Mouse (Mus musculus): Measurements from ENCODE around the gene Ccm2.

Gene Ccm2

GRCm38 (mm10) chr11:6529961-6530360, 16.7 kb upstream of the Ccm2 start:
- DNase-seq (ENCODE audit: low spot score in 2 of 2) = no peak

GRCm38 (mm10) chr11:6530746-6531145, 15.9 kb upstream of the Ccm2 start:
- DNase-seq (ENCODE audit: low spot score in 2 of 2) = no peak

- no peak for DNase-seq (ENCODE audit: low spot score in 2 of 2)
Observed at GRCm38 (mm10) chr11:6544683-6545082, 2.0 kb upstream of the Ccm2 start.

- DNase-seq (ENCODE audit: low spot score in 2 of 2) = no peak
Observed at GRCm38 (mm10) chr11:6545186-6545856, 1.4 kb upstream of the Ccm2 start.

GRCm38 (mm10) chr11:6545857-6546192, 862 bp upstream of the Ccm2 start:
- DNase-seq (ENCODE audit: low spot score in 2 of 2) = no peak

GRCm38 (mm10) chr11:6547037-6547680, 472 bp downstream of the Ccm2 start:
- DNase-seq (ENCODE audit: low spot score in 2 of 2) = peak in 1 of 2 experiments; percentile 44

GRCm38 (mm10) chr11:6547696-6548325, 1.1 kb downstream of the Ccm2 start:
- DNase-seq (ENCODE audit: low spot score in 2 of 2) = no peak

- no peak for DNase-seq (ENCODE audit: low spot score in 2 of 2)
Observed at GRCm38 (mm10) chr11:6549770-6550169, 3.1 kb downstream of the Ccm2 start.

GRCm38 (mm10) chr11:6550201-6550600, 3.5 kb downstream of the Ccm2 start:
- DNase-seq (ENCODE audit: low spot score in 2 of 2) = no peak

GRCm38 (mm10) chr11:6558234-6558633, 11.5 kb downstream of the Ccm2 start:
- no peak for DNase-seq (ENCODE audit: low spot score in 2 of 2)

GRCm38 (mm10) chr11:6559996-6560395, 13.3 kb downstream of the Ccm2 start:
- DNase-seq (ENCODE audit: low spot score in 2 of 2) = no peak

GRCm38 (mm10) chr11:6560655-6561360, 14.1 kb downstream of the Ccm2 start:
- no peak for DNase-seq (ENCODE audit: low spot score in 2 of 2)

- DNase-seq (ENCODE audit: low spot score in 2 of 2) = no peak
Observed at GRCm38 (mm10) chr11:6561474-6561873, 14.8 kb downstream of the Ccm2 start.

- no peak for DNase-seq (ENCODE audit: low spot score in 2 of 2)
Observed at GRCm38 (mm10) chr11:6562359-6562758, 15.7 kb downstream of the Ccm2 start.

- DNase-seq (ENCODE audit: low spot score in 2 of 2) = no peak
Observed at GRCm38 (mm10) chr11:6563201-6563600, 16.5 kb downstream of the Ccm2 start.

GRCm38 (mm10) chr11:6566496-6566895, 19.8 kb downstream of the Ccm2 start:
- DNase-seq (ENCODE audit: low spot score in 2 of 2) = no peak

GRCm38 (mm10) chr11:6567951-6568350, 21.3 kb downstream of the Ccm2 start:
- no peak for DNase-seq (ENCODE audit: low spot score in 2 of 2)

- peak; percentile 53 to 64 for DNase-seq (ENCODE audit: low spot score in 2 of 2)
Observed at GRCm38 (mm10) chr11:6568584-6569409, 22.1 kb downstream of the Ccm2 start.

GRCm38 (mm10) chr11:6569410-6569777, 22.7 kb downstream of the Ccm2 start:
- DNase-seq (ENCODE audit: low spot score in 2 of 2) = no peak

GRCm38 (mm10) chr11:6576151-6576550, 29.5 kb downstream of the Ccm2 start:
- no peak for DNase-seq (ENCODE audit: low spot score in 2 of 2)

GRCm38 (mm10) chr11:6579361-6579760, 32.7 kb downstream of the Ccm2 start:
- no peak for DNase-seq (ENCODE audit: low spot score in 2 of 2)

Measured in right cerebral cortex, adult 2 months (tissue).